Mouse (Mus musculus) limb, embryonic 13.5 days (tissue): ENCODE data around the gene Grrp1. TPM values are rescaled to one million over a fixed set of nuclear protein-coding genes. Genes with fewer than 3 reads are reported as not detected.
"Not testable (repeated sequence)": the region's sequence is repeated elsewhere in the genome, so short reads cannot be mapped to it uniquely, and the experiment has no call there.

Source experiments
- ATAC-seq: fragments of 200-750 bp; cut with Nextera tagmentation; 2 replicates; pipeline ENCODE4 v1.8.0; 2017; ENCODE audit warnings: low read depth, moderate number of reproducible peaks, moderate TSS enrichment; ENCODE audit not compliant: low FRiP score
- H3K27ac ChIP-seq: fragments of 300-500 bp; sonication (generic); 2 replicates; pipeline ENCODE4 v1.5.1; 2015; ENCODE audit warnings: inconsistent platforms, mild to moderate bottlenecking, moderate library complexity
- H3K27me3 ChIP-seq: fragments of 300-500 bp; sonication (generic); 2 replicates; pipeline ENCODE4 v1.6.1; 2015; ENCODE audit warnings: mild to moderate bottlenecking, inconsistent platforms
- H3K36me3 ChIP-seq: fragments of 300-500 bp; sonication (generic); 2 replicates; pipeline ENCODE4 v1.6.1; 2015; ENCODE audit warnings: inconsistent platforms, mild to moderate bottlenecking, moderate library complexity
- H3K4me1 ChIP-seq: fragments of 300-500 bp; sonication (generic); 2 replicates; pipeline ENCODE4 v1.6.1; 2015; ENCODE audit warnings: inconsistent platforms
- H3K4me2 ChIP-seq: fragments of 300-500 bp; sonication (generic); replicated peaks from 2 replicates; pipeline ENCODE4 v1.6.1; 2015; ENCODE audit warnings: inconsistent platforms, mild to moderate bottlenecking, moderate library complexity
- H3K4me3 ChIP-seq: fragments of 300-500 bp; sonication (generic); 2 replicates; pipeline ENCODE4 v1.5.1; 2015; ENCODE audit warnings: moderate library complexity, mild to moderate bottlenecking, inconsistent platforms
- H3K9ac ChIP-seq: fragments of 300-500 bp; sonication (generic); 2 replicates; pipeline ENCODE4 v1.6.1; 2015; ENCODE audit warnings: mild to moderate bottlenecking, inconsistent platforms
- H3K9me3 ChIP-seq: fragments of 300-500 bp; sonication (generic); 2 replicates; pipeline ENCODE4 v1.6.1; 2016; ENCODE audit warnings: inconsistent platforms
- WGBS: fragments of 180-500 bp; shearing (Covaris S2); methylation state at CpG from one replicate; pipeline ENCODE4 v1.1.7; 2015; 5-methylcytosine and 5-hydroxymethylcytosine counted together
- polyA plus RNA-seq: library from polyadenylated mRNA; unstranded; fragments of >200 nt; fragmentation: Nextera tagmentation; extraction: Ambion mirVana; gene quantifications from 2 replicates; pipeline ENCODE4 v1.2.1, GENCODE M21; 2015

The Grrp1 gene
- polyA plus RNA-seq, 1 experiment from 2014 or later, result 4.7 TPM

DNA sequence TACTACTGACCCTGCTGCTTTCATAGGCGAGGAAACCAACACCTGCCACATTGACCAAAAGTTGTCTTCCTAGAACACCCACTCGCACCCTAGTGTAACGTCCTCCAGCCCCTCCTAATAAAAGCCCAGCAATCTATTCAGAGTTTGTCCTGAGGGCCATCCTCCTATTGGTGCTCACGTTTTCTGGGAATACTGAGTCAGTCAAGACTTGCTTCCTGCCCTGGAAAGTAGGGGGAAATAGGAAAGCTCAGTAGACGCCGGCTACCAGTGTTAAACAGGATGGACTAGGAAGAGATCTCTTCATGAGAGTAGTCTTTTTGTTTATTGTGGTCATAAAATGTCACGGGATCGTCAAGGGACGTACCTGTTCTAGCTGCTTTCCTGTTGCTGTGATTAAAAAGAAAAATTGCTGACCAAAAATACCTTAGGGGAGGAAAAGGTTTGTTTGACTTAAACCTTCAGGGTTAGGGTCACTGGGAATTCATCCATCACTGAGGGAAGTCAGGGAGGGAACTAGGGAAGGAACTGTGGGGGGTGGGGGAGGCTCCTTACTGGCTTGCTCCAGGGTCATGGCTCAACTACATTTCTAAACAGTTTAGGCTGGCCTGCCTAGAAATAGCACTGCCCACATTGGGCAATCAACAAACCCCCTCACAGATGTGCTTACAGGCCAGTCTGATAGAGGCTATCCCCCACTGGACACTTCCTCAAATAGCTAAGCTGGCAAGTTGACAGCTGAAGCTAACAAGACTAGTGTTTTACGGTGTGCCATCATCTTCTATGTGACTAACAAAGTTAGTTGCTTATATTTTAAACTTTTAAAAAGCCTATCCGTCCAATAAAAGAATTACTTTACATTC, 34.7 kb upstream of the Grrp1 start:
- Histone ChIP-seq H3K36me3 (peaks cover 8% of the 10 kb centered on the region), H3K27me3 (peaks cover 10% of the 10 kb centered on the region), H3K4me1 (peaks cover 22% of the 10 kb centered on the region), H3K9me3 (no peaks in the 10 kb centered on the region), H3K27ac (peak overlapping the region; percentile 99; the same call in 1 of the 2 replicates), H3K9ac (peak overlapping the region; percentile 99), H3K4me3 (peak overlapping the region; percentile 93), H3K4me2 (peak overlapping the region; percentile 96)
- no peak for ATAC-seq
- WGBS, result 26% methylated on average over 11 of the region's 11 CpGs

DNA sequence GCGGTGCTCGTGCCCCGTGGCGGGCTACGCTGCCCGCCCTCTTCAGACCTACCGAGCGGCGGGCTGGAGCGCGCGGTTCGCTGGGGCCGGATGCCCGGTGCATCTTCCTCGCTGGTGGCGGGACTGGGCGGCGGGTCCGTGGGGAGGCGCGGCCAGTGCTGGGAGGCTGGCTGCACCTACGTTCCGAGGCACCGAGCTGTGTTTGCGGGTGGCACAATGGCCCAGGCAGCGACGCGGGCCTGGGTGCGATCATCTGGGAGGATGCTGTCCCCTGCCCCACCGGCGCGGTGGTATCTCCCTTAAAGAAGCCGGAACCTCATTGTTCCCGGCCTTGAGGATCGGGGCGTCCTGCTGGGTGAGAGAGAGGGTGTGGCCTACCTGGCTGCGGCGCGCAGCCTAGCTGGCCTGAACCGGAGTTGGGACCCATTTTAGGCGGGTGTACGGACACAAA, 33.7 kb upstream of the Grrp1 start, which contains the start of gene Pdik1l:
Gene Pdik1l, minus strand, starts transcription at position 321 of the 451 bp plus-strand sequence.
- Histone ChIP-seq H3K9ac (peak within 1 kb of the TSS; percentile 99), H3K27ac (peak within 1 kb of the TSS; percentile 99), H3K4me2 (peak within 1 kb of the TSS; percentile 96), H3K36me3 (peaks cover 18% of the 10 kb centered on the region), H3K4me3 (peak within 1 kb of the TSS; percentile 93), H3K4me1 (peaks cover 22% of the 10 kb centered on the region), H3K27me3 (peaks cover 1% of the 10 kb centered on the region), H3K9me3 (no peaks in the 10 kb centered on the region)
- peak; percentile 75 for ATAC-seq
- WGBS, result under 1% methylated on average over 43 of the region's 43 CpGs

DNA sequence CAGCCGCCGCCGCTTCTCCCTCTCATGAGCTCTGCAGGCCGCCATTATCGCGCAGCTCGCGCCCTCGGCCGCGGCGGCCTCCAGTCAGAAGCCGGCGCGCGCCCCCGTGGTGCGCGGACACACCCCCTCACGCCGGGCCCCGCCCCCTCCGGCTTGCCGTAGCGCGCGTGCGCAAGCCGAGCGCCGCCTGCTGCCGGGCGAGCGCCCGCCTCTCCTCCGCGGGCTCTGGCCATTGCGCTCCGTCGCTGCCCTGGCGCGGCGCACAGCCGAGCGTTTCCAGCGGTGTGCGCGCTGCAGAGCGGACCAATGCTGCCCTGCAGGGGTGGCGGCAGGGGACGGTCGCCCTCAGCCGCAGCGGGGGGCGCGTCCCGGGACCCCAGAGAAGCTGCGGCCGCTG, 33.3 kb upstream of the Grrp1 start:
- H3K4me1 ChIP-seq, result peaks cover 22% of the 10 kb centered on the region
- peaks cover 22% of the 10 kb centered on the region for H3K36me3 ChIP-seq
- H3K9ac ChIP-seq, result peak overlapping the region; percentile 99
- H3K27ac ChIP-seq, result peak overlapping the region; percentile 99
- peak overlapping the region; percentile 96 for H3K4me2 ChIP-seq
- H3K27me3 ChIP-seq, result no peaks in the 10 kb centered on the region
- under 1% methylated on average over 57 of the region's 59 CpGs for WGBS
- H3K4me3 ChIP-seq, result peak overlapping the region; percentile 93
- ATAC-seq, result peak; percentile 94
- no peaks in the 10 kb centered on the region for H3K9me3 ChIP-seq

- peak overlapping the region; percentile 93 for H3K4me3 ChIP-seq
- H3K9ac ChIP-seq, result peak overlapping the region; percentile 99
- peak overlapping the region; percentile 96 for H3K4me2 ChIP-seq
- H3K4me1 ChIP-seq, result peaks cover 22% of the 10 kb centered on the region
- 3% methylated on average over 59 of the region's 59 CpGs for WGBS
- H3K36me3 ChIP-seq, result peaks cover 27% of the 10 kb centered on the region
- no peaks in the 10 kb centered on the region for H3K27me3 ChIP-seq
- H3K9me3 ChIP-seq, result no peaks in the 10 kb centered on the region
- H3K27ac ChIP-seq, result peak overlapping the region; percentile 63; the same call in 1 of the 2 replicates
- peak; percentile 37 for ATAC-seq
These were observed 32.6 kb upstream of the Grrp1 start for GRCm38 (mm10) chr4:134286226-134287167.

GRCm38 (mm10) chr4:134284942-134285341, 31.0 kb upstream of the Grrp1 start:
- no peak overlapping the region for H3K4me3 ChIP-seq
- H3K4me2 ChIP-seq, result no peak overlapping the region
- H3K4me1 ChIP-seq, result peaks cover 22% of the 10 kb centered on the region
- H3K27ac ChIP-seq, result no peak overlapping the region
- no peaks in the 10 kb centered on the region for H3K9me3 ChIP-seq
- ATAC-seq, result no peak
- H3K27me3 ChIP-seq, result no peaks in the 10 kb centered on the region
- H3K9ac ChIP-seq, result no peak overlapping the region
- H3K36me3 ChIP-seq, result peaks cover 42% of the 10 kb centered on the region
- WGBS, result 94% methylated on average over 2 of the region's 2 CpGs

- H3K9me3 ChIP-seq, result no peaks in the 10 kb centered on the region
- no peaks in the 10 kb centered on the region; the same call in 1 of the 2 replicates for H3K4me1 ChIP-seq
- ATAC-seq, result no peak
- no peaks in the 10 kb centered on the region for H3K27me3 ChIP-seq
- peak overlapping the region; percentile 16 for H3K4me3 ChIP-seq
- peak overlapping the region; percentile 9; the same call in 1 of the 2 replicates for H3K9ac ChIP-seq
- peak overlapping the region; percentile 54 for H3K4me2 ChIP-seq
- no peak overlapping the region for H3K27ac ChIP-seq
- H3K36me3 ChIP-seq, result peaks cover 29% of the 10 kb centered on the region
- 6% methylated on average over 14 of the region's 14 CpGs for WGBS
These were observed 19.8 kb upstream of the Grrp1 start for GRCm38 (mm10) chr4:134273417-134274345.

GRCm38 (mm10) chr4:134272731-134273416, 19.0 kb upstream of the Grrp1 start:
- no peak for ATAC-seq
- no peaks in the 10 kb centered on the region for H3K27me3 ChIP-seq
- no peak overlapping the region for H3K9ac ChIP-seq
- peaks cover 23% of the 10 kb centered on the region for H3K36me3 ChIP-seq
- H3K27ac ChIP-seq, result no peak overlapping the region
- no peaks in the 10 kb centered on the region; the same call in 1 of the 2 replicates for H3K4me1 ChIP-seq
- 21% methylated on average over 12 of the region's 13 CpGs for WGBS
- H3K4me2 ChIP-seq, result peak overlapping the region; percentile 54
- peak overlapping the region; percentile 16 for H3K4me3 ChIP-seq
- no peaks in the 10 kb centered on the region for H3K9me3 ChIP-seq

- Histone ChIP-seq H3K4me2 (no peak overlapping the region), H3K4me1 (no peaks in the 10 kb centered on the region; the same call in 1 of the 2 replicates), H3K4me3 (no peak overlapping the region), H3K27ac (no peak overlapping the region), H3K9ac (no peak overlapping the region), H3K36me3 (peaks cover 14% of the 10 kb centered on the region), H3K27me3 (no peaks in the 10 kb centered on the region), H3K9me3 (no peaks in the 10 kb centered on the region)
- no peak for ATAC-seq
- WGBS, result 84% methylated on average over 7 of the region's 7 CpGs
These were observed 18.1 kb upstream of the Grrp1 start for GRCm38 (mm10) chr4:134271979-134272378.

DNA sequence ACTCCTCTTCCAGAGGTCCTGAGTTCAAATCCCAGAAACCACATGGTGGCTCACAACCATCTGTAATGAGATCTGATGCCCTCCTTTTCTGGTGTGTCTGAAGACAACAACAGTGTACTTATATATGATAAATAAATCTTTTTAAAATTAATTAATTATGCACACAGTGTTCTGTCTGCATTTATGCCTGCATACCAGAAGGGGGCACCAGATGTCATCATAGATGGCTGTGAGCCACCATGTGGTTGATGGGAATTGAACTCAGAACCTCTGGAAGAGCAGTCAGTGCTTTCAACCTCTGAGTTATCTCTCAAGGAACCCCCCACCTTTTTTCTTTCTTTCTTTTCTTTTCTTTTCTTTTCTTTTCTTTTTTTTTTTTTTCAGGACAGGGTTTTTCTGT, 15.7 kb upstream of the Grrp1 start:
- not testable (repeated sequence) for H3K4me3 ChIP-seq, ATAC-seq, H3K36me3 ChIP-seq, H3K27me3 ChIP-seq, H3K27ac ChIP-seq, H3K4me2 ChIP-seq, H3K9ac ChIP-seq, H3K4me1 ChIP-seq, H3K9me3 ChIP-seq

DNA sequence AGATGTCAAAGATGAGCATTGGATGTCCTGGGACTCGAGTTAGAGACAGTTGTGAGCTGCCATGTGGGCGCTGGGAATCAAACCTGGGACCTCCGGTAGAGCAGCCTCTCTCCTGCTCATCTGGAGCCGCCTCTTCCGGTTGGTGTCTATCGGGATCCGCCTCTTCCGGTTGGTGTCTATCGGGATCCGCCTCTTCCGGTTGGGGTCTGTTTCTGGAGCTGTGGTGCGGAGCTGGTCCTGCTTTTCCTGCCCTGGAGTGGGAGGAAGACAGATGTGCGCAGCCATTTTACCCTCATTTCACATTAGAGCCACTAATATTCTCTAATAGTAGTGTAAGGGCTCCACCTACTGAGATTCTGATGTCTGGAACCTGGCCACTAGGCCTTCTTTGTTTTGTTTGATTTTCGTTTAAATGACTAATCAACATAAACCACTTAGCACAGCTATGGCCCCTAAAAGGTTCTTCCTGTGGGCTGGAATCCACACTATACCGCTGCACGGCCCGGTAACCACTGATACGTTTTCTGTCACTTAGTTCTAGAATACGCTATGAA, 14.3 kb upstream of the Grrp1 start:
- 84% methylated on average over 19 of the region's 19 CpGs for WGBS
- no peak overlapping the region for H3K9ac ChIP-seq
- no peaks in the 10 kb centered on the region for H3K36me3 ChIP-seq

More for the DNA sequence above, 14.3 kb upstream of the Grrp1 start:
- Histone ChIP-seq H3K4me2 (no peak overlapping the region), H3K9me3 (no peaks in the 10 kb centered on the region), H3K4me3 (no peak overlapping the region), H3K27ac (no peak overlapping the region), H3K27me3 (no peaks in the 10 kb centered on the region), H3K4me1 (no peaks in the 10 kb centered on the region; the same call in 1 of the 2 replicates)
- ATAC-seq, result no peak
